Mouse (Mus musculus): ENCODE results near the gene Slc15a5. TPM values are rescaled to one million over a fixed set of nuclear protein-coding genes. Genes with fewer than 3 reads are reported as not detected.

Gene Slc15a5
- polyA plus RNA-seq, 1 experiment = not detected

DNA sequence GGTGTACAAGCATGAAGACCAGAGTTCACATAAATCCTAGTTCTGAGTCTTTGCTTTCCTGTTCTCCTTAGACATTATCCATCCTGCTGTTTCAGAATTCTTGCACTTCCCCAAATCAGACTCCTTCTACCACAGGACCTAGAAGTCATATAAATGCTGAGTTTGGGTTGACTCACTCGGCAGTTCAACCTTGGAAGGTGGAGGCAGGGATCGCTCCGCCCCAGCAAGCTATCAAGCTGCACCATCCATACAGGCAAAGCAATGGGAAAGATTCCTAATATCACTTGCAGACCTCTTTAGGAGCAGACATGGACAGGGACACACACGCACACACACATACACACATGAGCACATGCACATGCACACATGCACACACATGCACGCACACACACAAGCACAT, 142.2 kb downstream of the Slc15a5 start:
- Histone ChIP-seq H3K4me3 (replicated peaks) (peak overlapping the region; percentile 80), H3K27me3 (replicated peaks) (no peaks in the 10 kb centered on the region), H3K36me3 (replicated peaks; ENCODE audit: low read length) (no peaks in the 10 kb centered on the region), H3K4me1 (no peaks in the 10 kb centered on the region), H3K9me3 (peaks cover 17% of the 10 kb centered on the region)
- no peak for TF ChIP-seq FLI1 (IDR thresholded peaks at IDR 0.05; ENCODE audit: low read length)
- TF ChIP-seq GATA1 (IDR thresholded peaks at IDR 0.05; ENCODE audit: borderline replicate concordance, low read length) = no peak

- Histone ChIP-seq H3K27me3 (replicated peaks) (no peaks in the 10 kb centered on the region), H3K4me1 (peaks cover 3% of the 10 kb centered on the region; the same call in 1 of the 2 replicates), H3K36me3 (replicated peaks; ENCODE audit: low read length) (no peaks in the 10 kb centered on the region), H3K9me3 (peaks cover 13% of the 10 kb centered on the region), H3K4me3 (replicated peaks) (no peak overlapping the region)
- TF ChIP-seq FLI1 (IDR thresholded peaks at IDR 0.05; ENCODE audit: low read length) (no peak), GATA1 (IDR thresholded peaks at IDR 0.05; ENCODE audit: borderline replicate concordance, low read length) (no peak)
Measured at GRCm38 (mm10) chr6:137936268-137936667, 143.4 kb downstream of the Slc15a5 start.

GRCm38 (mm10) chr6:137935857-137936256, 143.9 kb downstream of the Slc15a5 start:
- Histone ChIP-seq H3K4me3 (replicated peaks) (no peak overlapping the region), H3K4me1 (peaks cover 3% of the 10 kb centered on the region; the same call in 1 of the 2 replicates), H3K9me3 (peaks cover 13% of the 10 kb centered on the region), H3K36me3 (replicated peaks; ENCODE audit: low read length) (no peaks in the 10 kb centered on the region), H3K27me3 (replicated peaks) (no peaks in the 10 kb centered on the region)
- TF ChIP-seq GATA1 (IDR thresholded peaks at IDR 0.05; ENCODE audit: borderline replicate concordance, low read length) (no peak), FLI1 (IDR thresholded peaks at IDR 0.05; ENCODE audit: low read length) (no peak)

GRCm38 (mm10) chr6:137935341-137935740, 144.4 kb downstream of the Slc15a5 start:
- no peaks in the 10 kb centered on the region for H3K27me3 ChIP-seq (replicated peaks)
- no peaks in the 10 kb centered on the region for H3K36me3 ChIP-seq (replicated peaks; ENCODE audit: low read length)
- no peak overlapping the region for H3K4me3 ChIP-seq (replicated peaks)
- no peak for TF ChIP-seq FLI1 (IDR thresholded peaks at IDR 0.05; ENCODE audit: low read length)
- no peak for TF ChIP-seq GATA1 (IDR thresholded peaks at IDR 0.05; ENCODE audit: borderline replicate concordance, low read length)
- peaks cover 12% of the 10 kb centered on the region for H3K9me3 ChIP-seq
- peaks cover 3% of the 10 kb centered on the region; the same call in 1 of the 2 replicates for H3K4me1 ChIP-seq

DNA sequence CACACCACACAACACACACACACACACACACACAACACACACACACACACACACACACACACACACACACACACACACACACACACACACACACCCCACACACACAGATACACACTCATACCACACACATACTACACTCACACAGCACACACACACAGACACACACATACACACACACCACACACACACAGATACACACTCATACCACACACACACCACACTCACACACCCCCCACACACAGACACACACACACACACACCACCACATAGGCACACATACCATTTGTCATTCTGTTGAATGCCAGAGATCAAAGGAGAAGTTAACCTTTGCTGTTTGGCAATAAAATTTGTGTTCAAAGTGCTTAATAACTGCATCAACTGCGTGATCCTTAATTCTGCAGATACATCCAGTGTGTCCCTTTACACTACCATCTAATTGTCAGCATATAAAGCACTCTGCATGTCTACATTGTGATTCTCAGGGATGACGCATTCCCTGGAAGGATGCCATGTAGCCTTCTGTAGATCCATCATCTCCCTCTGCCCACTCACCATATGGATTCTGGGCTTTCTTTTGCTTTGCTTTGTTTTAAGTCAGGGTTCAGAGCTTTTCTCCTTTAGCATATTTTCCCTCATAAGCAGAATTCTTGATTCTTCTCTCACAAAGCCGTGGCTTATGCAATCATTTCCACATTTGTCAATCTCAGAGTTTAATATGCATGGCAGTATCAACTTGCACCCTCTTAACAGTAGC, 145.0 kb downstream of the Slc15a5 start:
- H3K27me3 ChIP-seq (replicated peaks) = no peaks in the 10 kb centered on the region
- no peak for TF ChIP-seq FLI1 (IDR thresholded peaks at IDR 0.05; ENCODE audit: low read length)
- TF ChIP-seq GATA1 (IDR thresholded peaks at IDR 0.05; ENCODE audit: borderline replicate concordance, low read length) = no peak
- H3K9me3 ChIP-seq = peaks cover 7% of the 10 kb centered on the region; the same call in 1 of the 2 replicates
- H3K4me3 ChIP-seq (replicated peaks) = no peak overlapping the region
- H3K36me3 ChIP-seq (replicated peaks; ENCODE audit: low read length) = no peaks in the 10 kb centered on the region
- H3K4me1 ChIP-seq = peaks cover 3% of the 10 kb centered on the region; the same call in 1 of the 2 replicates

Other genes starting within 250 kb of the Slc15a5 start
- gene Mgst1, start 60.4 kb upstream of the Slc15a5 start, polyA plus RNA-seq (2012; ENCODE audit: insufficient read depth, low replicate concordance) = 2.5 TPM in 1 of 2 replicates, not detected in the other